Mouse (Mus musculus): ENCODE results near the gene Gli1. TPM values are rescaled to one million over a fixed set of nuclear protein-coding genes. Genes with fewer than 3 reads are reported as not detected.

The Gli1 gene
- total RNA-seq, 2 experiments from 2014 or later: 2.2 to 2.3 TPM

- intact Hi-C loops (cut with DNase I): no loop called here
- DNase-seq (ENCODE audit: low spot score in 2 of 2): no peak
Observed at GRCm38 (mm10) chr10:127285644-127286043, 56.1 kb downstream of the Gli1 start.

DNA sequence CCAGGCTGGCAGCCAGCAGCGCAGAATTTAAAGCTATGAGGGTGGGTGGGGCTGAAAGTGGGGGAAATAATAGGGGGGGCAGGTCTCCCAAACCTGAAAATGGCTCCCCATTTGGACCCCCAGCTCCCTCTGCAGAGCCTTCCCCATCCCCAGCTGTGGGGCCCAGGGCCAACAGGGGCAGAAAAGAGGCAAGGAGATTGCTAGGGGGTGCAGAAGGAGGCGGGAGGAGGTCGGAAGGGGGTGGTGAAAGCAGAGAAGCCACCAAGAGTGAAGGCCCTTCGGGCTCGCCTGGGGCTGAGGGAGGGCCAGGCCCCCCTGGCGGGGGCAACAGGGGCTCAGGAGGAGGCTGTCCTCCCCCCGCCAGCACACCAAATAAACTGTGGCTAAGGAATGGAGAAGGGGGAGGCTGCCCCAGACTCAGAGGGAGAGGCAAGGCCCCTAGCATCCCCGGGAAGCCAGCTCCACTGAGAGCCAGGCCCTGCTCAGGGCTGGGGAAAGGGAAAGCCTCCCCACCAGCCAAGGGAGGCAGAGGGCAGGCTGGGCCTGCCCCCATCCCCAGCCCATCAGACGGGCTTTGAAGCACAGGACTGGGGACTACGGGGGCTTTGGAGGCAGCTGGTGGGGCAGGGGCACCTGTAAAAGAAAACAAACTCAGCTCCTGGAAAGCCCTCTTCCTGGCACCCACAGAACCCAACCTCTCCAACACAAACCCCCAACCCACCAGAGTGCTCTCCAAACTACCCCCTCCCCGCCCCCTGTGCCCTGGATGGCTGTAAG lies 56.9 kb downstream of the Gli1 start:
- intact Hi-C loops (cut with DNase I): no loop called here
- DNase-seq (ENCODE audit: low spot score in 2 of 2): no peak

- intact Hi-C loops (cut with DNase I): no loop called here
- DNase-seq (ENCODE audit: low spot score in 2 of 2): no peak
Observed at GRCm38 (mm10) chr10:127284105-127284622, 57.6 kb downstream of the Gli1 start.

GRCm38 (mm10) chr10:127282620-127283215 lies 59.1 kb downstream of the Gli1 start:
- DNase-seq (ENCODE audit: low spot score in 2 of 2): no peak
- intact Hi-C loops (cut with DNase I): no loop called here

DNA sequence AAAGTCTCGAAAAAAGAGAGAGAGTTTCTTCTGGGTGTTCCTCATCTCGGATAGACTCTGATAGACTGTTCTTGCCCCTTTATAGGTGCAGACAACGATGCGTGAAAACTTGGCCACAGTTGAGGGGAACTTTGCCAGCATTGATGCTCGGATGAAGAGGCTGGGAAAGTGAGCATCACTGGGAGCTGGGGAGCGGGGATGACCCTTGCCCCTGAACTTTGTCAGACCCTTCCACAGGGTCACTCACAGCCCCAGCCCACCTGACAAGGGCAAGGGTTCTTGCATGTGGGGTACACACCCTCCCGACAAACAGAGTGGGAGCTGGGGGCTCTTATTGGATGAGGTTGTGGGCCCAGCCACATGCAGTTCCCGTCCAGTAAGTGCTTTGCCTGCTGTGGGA lies 60.5 kb downstream of the Gli1 start:
- DNase-seq (ENCODE audit: low spot score in 2 of 2): no peak
- intact Hi-C loops (cut with DNase I): no loop called here

Other genes with a start within 250 kb of the Gli1 start
- 100 to 1,000 TPM; 106 to 112 TPM for gene Os9, start 220.8 kb downstream of the Gli1 start, total RNA-seq (2021)
- gene B4galnt1, start 176.7 kb downstream of the Gli1 start, total RNA-seq (2021): 100 to 1,000 TPM; 111 to 116 TPM
- gene Slc26a10, start 161.3 kb downstream of the Gli1 start, total RNA-seq (2021): 1 to 10 TPM; 2.4 to 4.1 TPM
- 100 to 1,000 TPM; 142 to 156 TPM for gene Arhgef25, start 151.9 kb downstream of the Gli1 start, total RNA-seq (2021)
- 100 to 1,000 TPM; 210 TPM for gene Dtx3, start 146.2 kb downstream of the Gli1 start, total RNA-seq (2021)
- gene Pip4k2c, start 130.4 kb downstream of the Gli1 start, total RNA-seq (2021): 10 to 100 TPM; 95.2 to 95.6 TPM
- 100 to 1,000 TPM; 934 to 952 TPM for gene Kif5a, start 78.6 kb downstream of the Gli1 start, total RNA-seq (2021)
- 100 to 1,000 TPM; 262 to 278 TPM for gene Dctn2, start 75.6 kb downstream of the Gli1 start, total RNA-seq (2021)
- gene Mbd6, start 53.0 kb downstream of the Gli1 start, total RNA-seq (2021): 10 to 100 TPM; 32.2 to 38.9 TPM
- 10 to 100 TPM; 56.0 to 57.1 TPM for gene Mars, start 30.2 kb downstream of the Gli1 start, total RNA-seq (2021)
- 1 to 10 TPM in 1 of 2 experiments, under 1 TPM in 1; 0.99 to 1.1 TPM for gene Arhgap9, start 20.0 kb downstream of the Gli1 start, total RNA-seq (2021)
- under 1 TPM; 0.11 to 0.18 TPM for gene Inhbe, start 12.4 kb upstream of the Gli1 start, total RNA-seq (2021)
- gene Inhbc, start 28.5 kb upstream of the Gli1 start, total RNA-seq (2021): not detected
- gene R3hdm2, start 38.4 kb upstream of the Gli1 start, total RNA-seq (2021): 100 to 1,000 TPM; 316 to 372 TPM
- gene Stac3, start 159.7 kb upstream of the Gli1 start, total RNA-seq (2021): 1 to 10 TPM; 4.3 to 5.6 TPM
- gene Ndufa4l2, start 173.0 kb upstream of the Gli1 start, total RNA-seq (2021): 1 to 10 TPM; 2.9 to 6.7 TPM
- gene Shmt2, start 180.5 kb upstream of the Gli1 start, total RNA-seq (2021): 10 to 100 TPM; 25.7 to 29.9 TPM
- gene Nxph4, start 192.6 kb upstream of the Gli1 start, total RNA-seq (2021): 1 to 10 TPM; 5.5 to 6.9 TPM